Mouse (Mus musculus) cortical plate, adult 2 months (tissue): ENCODE measurements at regions not wholly inside any gene's neighbourhood (a gene's known extent, or its start where the extent isn't known, plus 50 kb on each side); places are given as distances from the start of the nearest gene placed in this dataset.

Experiments used
- H3K27ac ChIP-seq: fragments of 200-500 bp; 2 replicates; pipeline ENCODE4 v1.5.1; 2012; ENCODE audit warnings: low read length, control low read depth, inconsistent platforms; ENCODE audit not compliant: insufficient read depth
- H3K4me1 ChIP-seq: fragments of 200-500 bp; 2 replicates; pipeline ENCODE4 v1.6.1; 2011; ENCODE audit warnings: low read length; ENCODE audit not compliant: control insufficient read depth, insufficient read depth
- H3K4me3 ChIP-seq: fragments of 200-500 bp; 2 replicates; pipeline ENCODE4 v1.5.1; 2011; ENCODE audit warnings: mild to moderate bottlenecking, low read length, control low read depth; ENCODE audit not compliant: insufficient read depth
- CTCF ChIP-seq: fragments of 200-500 bp; IDR thresholded peaks from 2 replicates; pipeline ENCODE4 v1.5.1; 2011; ENCODE audit warnings: mild to moderate bottlenecking, control low read depth, low read length; ENCODE audit not compliant: insufficient read depth; ENCODE audit errors: extremely low read depth
- POLR2A ChIP-seq: fragments of 200-500 bp; IDR thresholded peaks from 2 replicates; pipeline ENCODE4 v1.6.1; 2011; ENCODE audit warnings: mild to moderate bottlenecking, low read length, control low read depth; ENCODE audit not compliant: insufficient read depth; ENCODE audit errors: extremely low read depth

DNA sequence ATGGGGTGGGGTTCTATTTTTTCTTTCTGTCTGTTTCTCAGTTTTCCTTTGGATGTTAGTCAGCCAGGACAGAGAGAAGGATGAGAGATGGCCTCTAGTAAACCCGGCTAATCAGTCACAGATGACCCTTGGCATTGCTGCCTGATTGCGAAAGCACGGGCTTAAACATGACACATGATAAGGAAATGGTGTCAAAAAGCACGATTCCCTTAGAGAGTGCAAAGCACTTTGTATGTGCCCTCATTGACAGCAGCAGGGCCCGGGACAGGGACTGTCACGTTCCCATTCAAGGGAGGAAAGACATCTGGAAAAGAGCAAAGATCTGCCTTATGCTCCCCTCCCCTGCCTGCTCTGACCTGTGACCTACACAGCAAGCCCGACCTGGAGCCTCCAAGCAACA is 234.1 kb downstream of the Foxo1 start:
- no peak overlapping the region for H3K27ac ChIP-seq
- H3K4me3 ChIP-seq = no peak overlapping the region
- TF ChIP-seq CTCF (no peak), POLR2A (no peak)
- H3K4me1 ChIP-seq = peaks cover 3% of the 10 kb centered on the region; the same call in 1 of the 2 replicates

DNA sequence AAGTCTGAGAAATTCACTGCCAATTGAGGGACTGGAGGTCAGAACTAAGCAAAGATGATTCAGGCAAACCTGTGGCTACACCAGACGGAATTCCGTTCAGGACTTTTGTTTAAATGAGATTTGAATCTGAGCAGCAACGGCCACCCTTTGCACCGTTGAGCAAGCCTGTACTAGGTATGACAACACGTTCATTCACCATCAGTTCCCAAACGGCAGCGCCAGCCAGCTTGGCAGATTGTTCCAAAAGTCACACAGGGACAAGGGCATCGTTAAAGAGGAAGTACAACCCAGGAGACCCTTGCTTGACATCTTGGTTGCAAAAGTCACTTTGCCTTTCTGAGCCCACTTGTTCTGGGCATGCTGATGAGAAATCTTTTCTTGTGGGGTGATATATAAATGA is 233.5 kb downstream of the Foxo1 start:
- Histone ChIP-seq H3K4me3 (no peak overlapping the region), H3K4me1 (peaks cover 3% of the 10 kb centered on the region; the same call in 1 of the 2 replicates), H3K27ac (no peak overlapping the region)
- TF ChIP-seq CTCF = no peak
- no peak for TF ChIP-seq POLR2A

DNA sequence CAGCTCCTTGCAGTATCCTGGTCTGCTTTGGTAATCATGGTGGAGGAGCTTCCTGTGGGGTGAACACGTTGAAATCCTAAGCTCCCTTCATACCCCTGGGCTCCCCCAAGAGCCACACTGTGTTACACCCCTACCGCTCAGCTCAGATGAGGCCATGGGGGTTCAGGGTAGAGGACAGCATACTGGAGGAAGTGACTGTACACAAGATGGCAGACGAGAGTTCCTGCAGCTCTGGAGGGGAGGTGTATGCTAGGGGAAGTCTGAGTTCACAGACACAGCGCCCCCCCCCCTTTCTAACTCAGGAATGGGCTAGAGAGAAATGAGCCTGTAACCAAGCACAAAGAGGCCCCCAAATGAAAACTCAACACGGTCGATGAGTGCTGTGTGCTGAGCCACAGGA is 231.9 kb downstream of the Foxo1 start:
- peaks cover 3% of the 10 kb centered on the region; the same call in 1 of the 2 replicates for H3K4me1 ChIP-seq
- H3K4me3 ChIP-seq = no peak overlapping the region
- no peak overlapping the region for H3K27ac ChIP-seq
- TF ChIP-seq CTCF = no peak

DNA sequence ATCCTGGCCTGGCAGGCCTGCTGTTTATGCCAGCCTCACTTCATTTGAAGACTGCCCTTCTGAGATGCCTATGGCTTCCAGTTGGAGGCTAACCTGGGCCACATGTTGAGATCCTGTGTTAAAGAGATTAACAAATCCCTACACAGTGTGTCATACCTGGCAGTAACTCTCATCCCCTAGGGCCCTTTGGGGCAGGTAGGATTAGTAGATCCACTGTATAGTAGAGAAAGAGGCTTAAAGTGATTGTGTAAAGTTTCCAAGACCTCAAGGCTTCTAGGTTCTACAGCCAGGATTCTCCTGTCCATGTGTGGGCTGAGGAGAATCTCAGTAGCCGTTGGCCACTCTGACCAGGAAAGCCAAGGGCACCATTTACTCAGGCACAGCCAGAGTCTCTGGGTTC is 231.4 kb downstream of the Foxo1 start:
- no peak for TF ChIP-seq POLR2A
- no peak for TF ChIP-seq CTCF
- Histone ChIP-seq H3K4me1 (peaks cover 3% of the 10 kb centered on the region; the same call in 1 of the 2 replicates), H3K4me3 (no peak overlapping the region), H3K27ac (no peak overlapping the region)

DNA sequence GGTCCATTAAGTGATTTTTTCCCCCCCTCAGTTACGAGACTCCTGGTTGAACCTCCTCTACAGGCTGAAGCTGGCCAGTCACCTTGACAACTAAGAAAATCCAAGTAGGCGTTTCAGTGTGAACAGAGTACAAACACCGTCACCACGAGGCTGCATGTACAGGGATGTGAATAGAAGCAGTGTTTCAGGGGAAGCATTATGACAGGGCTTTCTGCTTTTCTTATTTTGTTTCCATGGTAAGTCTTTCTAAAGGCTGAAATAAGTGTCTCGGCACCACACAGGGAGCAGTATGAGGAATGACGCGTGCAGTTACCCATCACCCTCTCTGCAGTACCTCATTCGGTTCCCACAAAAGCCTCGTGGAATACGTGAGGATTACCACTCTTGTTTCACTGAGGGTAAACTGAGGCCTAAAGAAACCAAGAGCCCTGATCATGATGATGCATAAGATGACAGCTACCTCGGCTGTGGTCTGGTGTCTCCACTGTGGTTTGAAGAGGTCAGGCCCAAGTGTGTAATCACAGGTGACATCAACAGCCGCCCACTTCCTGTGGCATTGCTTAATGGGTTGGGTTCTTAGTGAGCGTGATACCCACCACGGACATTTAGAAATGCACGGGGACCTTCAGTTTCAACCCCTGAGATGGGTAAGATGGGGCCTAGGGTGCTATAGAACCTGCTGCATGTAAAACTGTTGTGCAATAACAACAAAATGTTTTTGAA is 230.5 kb downstream of the Foxo1 start:
- H3K4me3 ChIP-seq = no peak overlapping the region

DNA sequence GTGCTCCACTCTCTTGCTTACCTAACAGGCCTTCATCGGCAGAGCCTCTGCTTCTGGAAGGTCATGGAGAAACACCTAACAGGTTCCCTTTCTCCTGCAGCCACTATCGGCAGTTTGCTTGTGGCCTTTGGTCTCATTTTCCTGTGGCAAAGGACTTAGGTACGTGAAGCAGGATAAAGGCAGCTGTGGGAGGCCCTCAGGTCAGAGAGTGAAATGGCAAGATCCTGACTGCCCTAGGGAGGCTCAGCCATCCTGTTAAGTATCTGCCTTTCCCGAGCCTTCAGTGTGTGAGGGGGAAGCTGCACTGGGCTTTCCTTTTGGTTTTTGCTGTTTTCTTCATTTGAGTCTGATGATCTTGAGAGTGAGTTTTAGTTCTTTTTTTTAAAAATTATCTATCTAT is 228.8 kb downstream of the Foxo1 start:
- TF ChIP-seq POLR2A (no peak), CTCF (no peak)

More for the DNA sequence above, 230.5 kb downstream of the Foxo1 start:
- TF ChIP-seq CTCF (no peak), POLR2A (no peak)
- Histone ChIP-seq H3K27ac (no peak overlapping the region), H3K4me1 (peaks cover 3% of the 10 kb centered on the region; the same call in 1 of the 2 replicates)

DNA sequence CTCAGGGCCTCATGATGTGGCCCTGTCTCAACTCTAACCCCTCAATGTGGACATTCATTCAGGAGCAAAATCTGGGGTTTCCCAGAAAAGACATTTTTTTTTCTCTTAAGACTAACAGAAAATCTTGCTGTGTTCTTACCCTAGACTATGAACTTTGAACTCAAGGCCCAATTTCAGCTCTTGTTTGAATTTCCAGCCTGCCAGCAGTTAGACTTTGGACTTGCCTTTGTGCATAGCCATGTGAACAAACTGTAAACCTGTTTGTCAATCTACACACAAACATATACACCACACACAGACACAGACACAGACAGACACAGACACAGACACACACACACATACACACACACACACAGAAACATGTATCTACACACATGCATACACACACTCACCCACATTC is 227.3 kb downstream of the Foxo1 start:
- Histone ChIP-seq H3K4me3 (no peak overlapping the region), H3K4me1 (peaks cover 3% of the 10 kb centered on the region; the same call in 1 of the 2 replicates), H3K27ac (no peak overlapping the region)
- TF ChIP-seq POLR2A = no peak

More for the DNA sequence above, 228.8 kb downstream of the Foxo1 start:
- Histone ChIP-seq H3K4me3 (no peak overlapping the region), H3K27ac (no peak overlapping the region), H3K4me1 (peaks cover 3% of the 10 kb centered on the region; the same call in 1 of the 2 replicates)

DNA sequence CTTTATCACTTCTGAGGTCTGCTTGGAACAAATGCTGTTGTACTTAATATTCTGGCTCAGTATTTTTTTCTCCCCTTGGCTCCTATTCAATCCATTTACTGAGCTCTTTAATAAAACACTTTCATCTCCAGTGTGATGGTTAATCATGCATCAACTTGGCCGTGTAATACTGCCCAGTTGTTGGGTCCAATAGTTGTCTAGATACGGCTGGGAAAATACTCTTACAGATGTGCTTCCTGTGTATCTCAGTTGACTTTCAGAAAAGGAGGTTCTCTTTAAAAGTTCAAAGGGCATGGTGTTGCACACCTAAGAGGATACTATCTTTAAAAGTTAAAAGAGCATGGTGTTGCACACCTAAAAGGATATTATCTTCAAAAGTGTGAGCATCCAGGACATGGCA is 226.8 kb downstream of the Foxo1 start:
- Histone ChIP-seq H3K4me3 (no peak overlapping the region), H3K4me1 (peaks cover 3% of the 10 kb centered on the region; the same call in 1 of the 2 replicates), H3K27ac (no peak overlapping the region)
- no peak for TF ChIP-seq POLR2A
- TF ChIP-seq CTCF = no peak

DNA sequence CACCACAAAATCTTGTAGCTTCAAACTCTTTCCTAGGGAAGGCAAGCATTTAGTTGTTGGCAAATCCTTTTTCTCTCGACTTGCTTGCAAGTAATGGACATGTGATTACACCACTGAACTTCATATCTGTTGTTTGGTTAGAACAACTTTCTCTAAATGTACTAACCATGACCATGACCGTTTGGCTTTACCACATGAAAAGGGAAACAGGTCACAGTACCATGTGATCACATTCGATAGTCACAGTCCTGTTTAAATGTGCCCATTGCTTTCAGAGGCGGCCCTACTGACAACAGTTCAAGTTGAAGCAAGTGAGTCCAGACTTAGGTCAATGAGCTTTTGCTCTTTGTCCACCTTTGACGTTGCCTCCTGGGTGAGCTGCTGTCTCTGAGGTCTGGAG is 211.1 kb downstream of the Foxo1 start:
- TF ChIP-seq POLR2A (no peak), CTCF (no peak)
- H3K4me3 ChIP-seq = no peak overlapping the region
- no peak overlapping the region for H3K27ac ChIP-seq
- H3K4me1 ChIP-seq = no peaks in the 10 kb centered on the region

DNA sequence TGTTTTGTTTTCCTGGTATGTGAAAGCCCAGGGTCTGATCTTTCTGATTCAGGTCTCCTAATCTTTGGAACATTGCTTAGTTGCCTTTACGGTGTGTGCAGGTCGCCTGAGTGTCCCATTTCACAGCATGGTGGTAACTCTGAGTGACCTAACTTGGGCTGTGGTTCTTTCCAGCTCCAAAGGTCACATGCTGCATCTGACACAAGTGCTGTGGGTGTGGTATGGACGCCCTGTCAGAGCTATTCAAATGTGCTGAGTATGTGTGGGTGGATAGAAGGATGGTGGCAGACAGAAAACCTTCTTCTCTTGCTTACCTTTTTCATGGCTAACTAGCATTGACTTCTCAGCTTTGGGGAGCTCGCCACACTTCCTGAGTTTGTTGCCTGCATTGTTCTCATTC is 201.8 kb downstream of the Foxo1 start:
- no peaks in the 10 kb centered on the region for H3K4me1 ChIP-seq
- no peak overlapping the region for H3K27ac ChIP-seq
- no peak overlapping the region for H3K4me3 ChIP-seq
- TF ChIP-seq POLR2A (no peak), CTCF (no peak)

DNA sequence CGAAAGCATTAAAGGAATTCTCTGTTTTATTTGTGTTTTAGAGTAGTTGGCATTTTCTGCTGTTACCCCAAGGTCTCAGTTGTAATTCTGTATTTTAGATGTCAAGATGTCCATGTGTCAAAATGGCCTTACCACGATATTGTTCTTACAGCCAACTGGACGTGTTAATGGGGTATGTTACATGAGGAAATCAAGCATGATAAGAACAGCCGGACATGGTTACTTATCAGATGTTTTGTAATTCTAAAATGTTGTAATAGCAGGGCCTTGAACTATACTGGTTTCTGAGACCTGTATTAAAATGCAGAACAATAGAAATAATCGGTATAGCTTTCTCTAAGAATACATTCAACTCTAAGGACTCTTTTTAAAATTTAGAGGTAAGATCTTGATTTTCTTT is 201.3 kb downstream of the Foxo1 start:
- Histone ChIP-seq H3K4me1 (no peaks in the 10 kb centered on the region), H3K27ac (no peak overlapping the region), H3K4me3 (no peak overlapping the region)
- no peak for TF ChIP-seq POLR2A
- TF ChIP-seq CTCF = no peak
